Mouse (Mus musculus): ENCODE measurements around the gene Vmn2r117. TPM values are rescaled to one million over a fixed set of nuclear protein-coding genes. Genes with fewer than 3 reads are reported as not detected.
"Not testable (repeated sequence)": the region's sequence is repeated elsewhere in the genome, so short reads cannot be mapped to it uniquely, and the experiment has no call there.

Gene Vmn2r117
- polyA plus RNA-seq (2015; fragmentation: Nextera tagmentation; extraction: Ambion mirVana) = not detected in 2 replicates

- H3K36me3 ChIP-seq (ENCODE audit: control insufficient read depth, insufficient read depth, low read length); H3K4me3 ChIP-seq (ENCODE audit: low read length); ATAC-seq; H3K4me2 ChIP-seq (ENCODE audit: low read depth, low read length); H3K9me3 ChIP-seq (ENCODE audit: control insufficient read depth, low read length); H3K4me1 ChIP-seq (ENCODE audit: control insufficient read depth, insufficient read depth, low read length); H3K27me3 ChIP-seq (replicated peaks; ENCODE audit: control insufficient read depth, insufficient read depth, low read length); H3K9ac ChIP-seq (ENCODE audit: low read depth, low read length); H3K27ac ChIP-seq (ENCODE audit: low read length): not testable (repeated sequence)
- WGBS = 53% methylated on average over 1 of the region's 1 CpGs
These were observed at the start of gene Vmn2r117 for GRCm38 (mm10) chr17:23479599-23479998. TSS of gene Vmn2r117 (minus strand) at chr17:23479699.

GRCm38 (mm10) chr17:23522941-23523732 is 43.6 kb upstream of the Vmn2r117 start:
- not testable (repeated sequence) for H3K4me3 ChIP-seq (ENCODE audit: low read length); H3K9me3 ChIP-seq (ENCODE audit: control insufficient read depth, low read length); H3K27ac ChIP-seq (ENCODE audit: low read length); H3K4me2 ChIP-seq (ENCODE audit: low read depth, low read length); H3K4me1 ChIP-seq (ENCODE audit: control insufficient read depth, insufficient read depth, low read length); H3K36me3 ChIP-seq (ENCODE audit: control insufficient read depth, insufficient read depth, low read length); H3K9ac ChIP-seq (ENCODE audit: low read depth, low read length); ATAC-seq; H3K27me3 ChIP-seq (replicated peaks; ENCODE audit: control insufficient read depth, insufficient read depth, low read length)
- WGBS = 61% methylated on average over 30 of the region's 30 CpGs

- H3K9me3 ChIP-seq (ENCODE audit: control insufficient read depth, low read length) = no peaks in the 10 kb centered on the region
- no peak overlapping the region for H3K27ac ChIP-seq (ENCODE audit: low read length)
- no peak overlapping the region for H3K4me2 ChIP-seq (ENCODE audit: low read depth, low read length)
- no peak overlapping the region for H3K9ac ChIP-seq (ENCODE audit: low read depth, low read length)
- no peaks in the 10 kb centered on the region for H3K36me3 ChIP-seq (ENCODE audit: control insufficient read depth, insufficient read depth, low read length)
- H3K27me3 ChIP-seq (replicated peaks; ENCODE audit: control insufficient read depth, insufficient read depth, low read length) = no peaks in the 10 kb centered on the region
- 69% methylated on average over 2 of the region's 2 CpGs for WGBS
- no peak overlapping the region for H3K4me3 ChIP-seq (ENCODE audit: low read length)
- ATAC-seq = no peak
- H3K4me1 ChIP-seq (ENCODE audit: control insufficient read depth, insufficient read depth, low read length) = no peaks in the 10 kb centered on the region
These were observed 39.4 kb upstream of the Vmn2r117 start for GRCm38 (mm10) chr17:23518701-23519423.

GRCm38 (mm10) chr17:23433150-23433679 is 46.3 kb downstream of the Vmn2r117 start:
- 77% methylated on average over 6 of the region's 6 CpGs for WGBS
- no peak for ATAC-seq
- H3K4me3 ChIP-seq (ENCODE audit: low read length) = no peak overlapping the region

More at GRCm38 (mm10) chr17:23433150-23433679, 46.3 kb downstream of the Vmn2r117 start:
- H3K27me3 ChIP-seq (replicated peaks; ENCODE audit: control insufficient read depth, insufficient read depth, low read length) = no peaks in the 10 kb centered on the region
- H3K9me3 ChIP-seq (ENCODE audit: control insufficient read depth, low read length) = no peaks in the 10 kb centered on the region; the same call in 1 of the 2 replicates
- no peaks in the 10 kb centered on the region for H3K36me3 ChIP-seq (ENCODE audit: control insufficient read depth, insufficient read depth, low read length)
- H3K9ac ChIP-seq (ENCODE audit: low read depth, low read length) = no peak overlapping the region
- H3K4me1 ChIP-seq (ENCODE audit: control insufficient read depth, insufficient read depth, low read length) = no peaks in the 10 kb centered on the region
- no peak overlapping the region for H3K4me2 ChIP-seq (ENCODE audit: low read depth, low read length)
- H3K27ac ChIP-seq (ENCODE audit: low read length) = no peak overlapping the region

Other genes starting within 250 kb of the Vmn2r117 start
- gene Vmn2r114, start 167.2 kb downstream of the Vmn2r117 start, polyA plus RNA-seq (2015; fragmentation: Nextera tagmentation; extraction: Ambion mirVana) = not detected in 2 replicates
- not detected in 2 replicates for gene Vmn2r115, start 136.0 kb downstream of the Vmn2r117 start, polyA plus RNA-seq (2015; fragmentation: Nextera tagmentation; extraction: Ambion mirVana)
- not detected in 2 replicates for gene Vmn2r116, start 95.1 kb downstream of the Vmn2r117 start, polyA plus RNA-seq (2015; fragmentation: Nextera tagmentation; extraction: Ambion mirVana)
- 16.0 and 16.8 TPM in 2 replicates for gene Zfp213, start 84.5 kb upstream of the Vmn2r117 start, polyA plus RNA-seq (2015; fragmentation: Nextera tagmentation; extraction: Ambion mirVana)
- 8.6 and 8.8 TPM in 2 replicates for gene Zfp13, start 119.8 kb upstream of the Vmn2r117 start, polyA plus RNA-seq (2015; fragmentation: Nextera tagmentation; extraction: Ambion mirVana)
- 0.09 TPM in 1 of 2 replicates, not detected in the other for gene Zscan10, start 121.2 kb upstream of the Vmn2r117 start, polyA plus RNA-seq (2015; fragmentation: Nextera tagmentation; extraction: Ambion mirVana)
- 0.64 and 0.70 TPM in 2 replicates for gene Mmp25, start 165.6 kb upstream of the Vmn2r117 start, polyA plus RNA-seq (2015; fragmentation: Nextera tagmentation; extraction: Ambion mirVana)
- gene Bicdl2, start 180.8 kb upstream of the Vmn2r117 start, polyA plus RNA-seq (2015; fragmentation: Nextera tagmentation; extraction: Ambion mirVana) = 5.8 and 6.5 TPM in 2 replicates
- gene Hcfc1r1, start 193.9 kb upstream of the Vmn2r117 start, polyA plus RNA-seq (2015; fragmentation: Nextera tagmentation; extraction: Ambion mirVana) = 81.0 and 87.3 TPM in 2 replicates
- 42.4 and 46.1 TPM in 2 replicates for gene Thoc6, start 194.2 kb upstream of the Vmn2r117 start, polyA plus RNA-seq (2015; fragmentation: Nextera tagmentation; extraction: Ambion mirVana)
- 19.3 and 22.8 TPM in 2 replicates for gene Tnfrsf12a, start 197.8 kb upstream of the Vmn2r117 start, polyA plus RNA-seq (2015; fragmentation: Nextera tagmentation; extraction: Ambion mirVana)
- 18.9 and 23.3 TPM in 2 replicates for gene Cldn6, start 199.6 kb upstream of the Vmn2r117 start, polyA plus RNA-seq (2015; fragmentation: Nextera tagmentation; extraction: Ambion mirVana)
- 1.8 and 1.9 TPM in 2 replicates for gene Cldn9, start 204.3 kb upstream of the Vmn2r117 start, polyA plus RNA-seq (2015; fragmentation: Nextera tagmentation; extraction: Ambion mirVana)
- gene 1520401A03Rik, start 243.1 kb upstream of the Vmn2r117 start, polyA plus RNA-seq (2015; fragmentation: Nextera tagmentation; extraction: Ambion mirVana) = not detected in 2 replicates
- gene Pkmyt1, start 246.6 kb upstream of the Vmn2r117 start, polyA plus RNA-seq (2015; fragmentation: Nextera tagmentation; extraction: Ambion mirVana) = 36.9 and 44.6 TPM in 2 replicates